Mouse (Mus musculus): ENCODE data around the gene Atr. TPM values are rescaled to one million over a fixed set of nuclear protein-coding genes. Genes with fewer than 3 reads are reported as not detected.
A peak's percentile ranks its signal among the peaks of the same experiment; 100 is the strongest.
"Not testable (repeated sequence)": the region's sequence is repeated elsewhere in the genome, so short reads cannot be mapped to it uniquely, and the experiment has no call there.

The Atr gene
- polyA plus RNA-seq, 1 experiment from 2014 or later, result 16.1 TPM

GRCm38 (mm10) chr9:95954226-95954584, 96.8 kb downstream of the Atr start:
- peak overlapping the region; percentile 74 for H3K4me2 ChIP-seq
- under 1% methylated on average over 7 of the region's 7 CpGs for WGBS
- H3K9me3 ChIP-seq (replicated peaks), result no peaks in the 10 kb centered on the region
- H3K9ac ChIP-seq, result peak overlapping the region; percentile 82
- H3K36me3 ChIP-seq, result peaks cover 21% of the 10 kb centered on the region; the same call in 1 of the 2 replicates
- peak overlapping the region; percentile 73 for H3K4me3 ChIP-seq (replicated peaks)
- H3K27me3 ChIP-seq, result no peaks in the 10 kb centered on the region
- peaks cover 3% of the 10 kb centered on the region for H3K4me1 ChIP-seq
- peak overlapping the region; percentile 90 for H3K27ac ChIP-seq
- ATAC-seq (replicated peaks; ENCODE audit: low FRiP score), result peak; percentile 78

GRCm38 (mm10) chr9:95954585-95955461, 97.4 kb downstream of the Atr start, which contains the start of gene Xrn1:
Gene Xrn1, plus strand, starts transcription at chr9:95954760.
- no peaks in the 10 kb centered on the region for H3K9me3 ChIP-seq (replicated peaks)
- peak; percentile 100 for ATAC-seq (replicated peaks; ENCODE audit: low FRiP score)
- peak within 1 kb of the TSS; percentile 82 for H3K9ac ChIP-seq
- H3K4me3 ChIP-seq (replicated peaks), result peak within 1 kb of the TSS; percentile 73
- peak within 1 kb of the TSS; percentile 90 for H3K27ac ChIP-seq
- H3K36me3 ChIP-seq, result peaks cover 21% of the 10 kb centered on the region; the same call in 1 of the 2 replicates
- H3K27me3 ChIP-seq, result no peaks in the 10 kb centered on the region
- under 1% methylated on average over 57 of the region's 57 CpGs for WGBS
- H3K4me1 ChIP-seq, result peaks cover 3% of the 10 kb centered on the region
- peak within 1 kb of the TSS; percentile 74 for H3K4me2 ChIP-seq

GRCm38 (mm10) chr9:95957611-95958010, 100.2 kb downstream of the Atr start:
- H3K4me2 ChIP-seq, result no peak overlapping the region
- ATAC-seq (replicated peaks; ENCODE audit: low FRiP score), result no peak
- H3K36me3 ChIP-seq, result 0 out of 2 replicates have a peak, but pooled peaks cover 9% of the 10 kb centered on the region
- H3K27me3 ChIP-seq, result no peaks in the 10 kb centered on the region
- no peaks in the 10 kb centered on the region for H3K9me3 ChIP-seq (replicated peaks)
- H3K9ac ChIP-seq, result no peak overlapping the region
- no peak overlapping the region for H3K27ac ChIP-seq
- H3K4me3 ChIP-seq (replicated peaks), result no peak overlapping the region
- H3K4me1 ChIP-seq, result peaks cover 3% of the 10 kb centered on the region
- 94% methylated on average over 2 of the region's 2 CpGs for WGBS

GRCm38 (mm10) chr9:95958041-95958730, 100.8 kb downstream of the Atr start:
- Histone ChIP-seq H3K27ac (no peak overlapping the region), H3K4me1 (peaks cover 3% of the 10 kb centered on the region), H3K4me3 (replicated peaks) (no peak overlapping the region), H3K4me2 (no peak overlapping the region), H3K36me3 (0 out of 2 replicates have a peak, but pooled peaks cover 9% of the 10 kb centered on the region), H3K27me3 (no peaks in the 10 kb centered on the region), H3K9me3 (replicated peaks) (no peaks in the 10 kb centered on the region), H3K9ac (no peak overlapping the region)
- WGBS, result 87% methylated on average over 7 of the region's 7 CpGs
- ATAC-seq (replicated peaks; ENCODE audit: low FRiP score), result no peak

GRCm38 (mm10) chr9:95958731-95959105, 101.3 kb downstream of the Atr start:
- 98% methylated on average over 2 of the region's 2 CpGs for WGBS
- H3K9ac ChIP-seq; H3K4me1 ChIP-seq; H3K36me3 ChIP-seq; H3K27me3 ChIP-seq; H3K4me3 ChIP-seq (replicated peaks); ATAC-seq (replicated peaks; ENCODE audit: low FRiP score); H3K9me3 ChIP-seq (replicated peaks); H3K27ac ChIP-seq; H3K4me2 ChIP-seq: not testable (repeated sequence)

DNA sequence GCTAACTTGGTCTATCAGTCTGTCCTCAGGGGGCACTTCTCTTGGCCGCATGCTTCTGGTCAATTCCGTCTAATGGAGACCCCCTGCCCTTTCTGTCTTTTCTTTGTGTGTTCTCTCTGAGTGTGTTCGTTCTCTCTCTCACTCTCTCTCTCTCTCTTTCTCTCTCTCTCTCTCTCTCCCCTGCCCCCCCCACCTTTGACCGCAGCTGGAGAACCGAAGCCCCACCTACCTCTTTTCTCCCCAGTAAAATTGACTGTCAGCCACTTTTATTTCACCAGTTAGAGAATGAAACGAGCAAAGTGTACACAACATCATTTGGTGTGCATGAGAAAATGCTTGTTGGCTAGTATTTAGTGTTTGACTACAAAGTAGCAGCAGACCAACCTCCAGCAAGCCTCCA, 101.8 kb downstream of the Atr start:
- no peak overlapping the region for H3K9ac ChIP-seq
- H3K27ac ChIP-seq, result no peak overlapping the region
- no peak overlapping the region for H3K4me3 ChIP-seq (replicated peaks)
- H3K9me3 ChIP-seq (replicated peaks), result no peaks in the 10 kb centered on the region
- 75% methylated on average over 6 of the region's 6 CpGs for WGBS
- no peaks in the 10 kb centered on the region for H3K27me3 ChIP-seq
- H3K4me1 ChIP-seq, result no peaks in the 10 kb centered on the region
- peaks cover 13% of the 10 kb centered on the region; the same call in 1 of the 2 replicates for H3K36me3 ChIP-seq
- no peak for ATAC-seq (replicated peaks; ENCODE audit: low FRiP score)
- no peak overlapping the region for H3K4me2 ChIP-seq

- Histone ChIP-seq H3K4me2 (no peak overlapping the region), H3K9ac (no peak overlapping the region), H3K27ac (no peak overlapping the region), H3K4me3 (replicated peaks) (no peak overlapping the region), H3K36me3 (peaks cover 19% of the 10 kb centered on the region), H3K4me1 (no peaks in the 10 kb centered on the region), H3K27me3 (no peaks in the 10 kb centered on the region), H3K9me3 (replicated peaks) (no peaks in the 10 kb centered on the region)
- WGBS, result 82% methylated on average over 3 of the region's 3 CpGs
- no peak for ATAC-seq (replicated peaks; ENCODE audit: low FRiP score)
Observed at GRCm38 (mm10) chr9:95959732-95960428, 102.5 kb downstream of the Atr start.

DNA sequence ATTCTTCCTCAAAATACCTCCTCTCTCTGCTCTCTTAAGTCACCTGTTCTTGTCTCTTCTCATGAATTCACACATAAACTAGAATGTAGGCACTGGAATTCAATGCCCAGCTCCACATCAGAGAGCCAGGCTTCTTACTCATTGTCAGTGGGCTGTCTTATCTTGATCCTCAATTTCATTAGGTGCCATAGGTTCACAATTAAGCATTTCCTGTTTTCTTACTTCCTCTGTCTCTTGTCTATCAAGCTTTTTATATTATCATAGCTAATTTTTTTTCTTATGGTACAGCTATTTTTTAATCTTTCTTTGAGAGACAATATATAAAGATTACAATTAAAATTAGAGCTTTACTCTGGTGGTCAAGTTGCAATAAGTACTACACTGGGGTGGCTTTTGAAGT, 103.7 kb downstream of the Atr start:
- H3K9ac ChIP-seq, result no peak overlapping the region
- no peak overlapping the region for H3K27ac ChIP-seq
- peaks cover 28% of the 10 kb centered on the region for H3K36me3 ChIP-seq
- no peak overlapping the region for H3K4me3 ChIP-seq (replicated peaks)
- no peak for ATAC-seq (replicated peaks; ENCODE audit: low FRiP score)
- H3K27me3 ChIP-seq, result no peaks in the 10 kb centered on the region
- H3K4me1 ChIP-seq, result no peaks in the 10 kb centered on the region
- H3K4me2 ChIP-seq, result no peak overlapping the region
- H3K9me3 ChIP-seq (replicated peaks), result no peaks in the 10 kb centered on the region

GRCm38 (mm10) chr9:95964037-95964436, 106.6 kb downstream of the Atr start:
- H3K9ac ChIP-seq, result no peak overlapping the region
- WGBS, result 93% methylated on average over 13 of the region's 13 CpGs
- H3K4me3 ChIP-seq (replicated peaks), result no peak overlapping the region
- H3K4me2 ChIP-seq, result no peak overlapping the region
- peaks cover 34% of the 10 kb centered on the region for H3K36me3 ChIP-seq
- ATAC-seq (replicated peaks; ENCODE audit: low FRiP score), result no peak
- H3K27ac ChIP-seq, result no peak overlapping the region
- no peaks in the 10 kb centered on the region for H3K27me3 ChIP-seq
- no peaks in the 10 kb centered on the region for H3K4me1 ChIP-seq
- no peaks in the 10 kb centered on the region for H3K9me3 ChIP-seq (replicated peaks)

DNA sequence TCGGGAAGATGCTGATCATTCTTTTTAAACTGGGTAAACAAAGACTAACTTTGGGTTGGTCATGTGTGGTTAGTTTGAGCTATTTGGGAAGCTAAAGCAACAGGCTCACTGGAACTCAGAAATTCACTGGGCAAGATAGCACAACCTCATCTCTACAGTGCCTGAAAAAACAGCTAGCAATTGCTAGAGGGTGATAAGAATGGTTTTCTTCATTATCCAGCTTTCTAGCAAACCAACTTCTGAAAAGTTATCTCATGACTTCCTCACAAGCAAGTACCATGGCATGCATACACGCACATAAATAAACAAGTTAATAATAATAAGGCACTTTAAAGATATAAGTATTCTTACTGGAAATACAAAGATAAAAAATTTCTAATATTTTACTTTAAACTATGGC, 120.9 kb downstream of the Atr start:
- Histone ChIP-seq H3K27me3 (no peaks in the 10 kb centered on the region), H3K27ac (no peak overlapping the region), H3K9me3 (replicated peaks) (no peaks in the 10 kb centered on the region), H3K4me1 (no peaks in the 10 kb centered on the region), H3K36me3 (peaks cover 68% of the 10 kb centered on the region), H3K4me3 (replicated peaks) (no peak overlapping the region), H3K9ac (no peak overlapping the region), H3K4me2 (no peak overlapping the region)
- no peak for ATAC-seq (replicated peaks; ENCODE audit: low FRiP score)
- 90% methylated on average over 2 of the region's 2 CpGs for WGBS

DNA sequence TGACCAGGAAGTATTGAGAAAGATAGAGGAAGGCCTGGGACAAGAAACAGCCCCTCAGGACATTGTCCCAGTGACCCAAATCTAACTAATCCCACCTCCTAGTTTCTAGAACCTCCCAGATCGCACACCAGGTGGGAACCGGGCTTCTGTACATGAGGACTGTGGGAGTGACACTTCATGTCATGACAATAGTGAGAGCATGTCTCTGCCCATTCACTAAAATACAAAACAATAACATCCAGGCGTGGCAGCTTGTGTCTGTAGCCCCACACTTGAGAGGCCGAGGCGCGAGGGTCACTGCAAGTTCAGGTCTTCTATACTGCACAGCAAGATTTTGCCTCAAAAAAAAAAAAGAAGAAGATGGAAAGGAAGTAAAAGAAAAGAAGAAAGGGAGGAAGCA, 122.5 kb downstream of the Atr start:
- Histone ChIP-seq H3K4me3 (replicated peaks) (no peak overlapping the region), H3K4me2 (no peak overlapping the region), H3K9ac (no peak overlapping the region), H3K27me3 (no peaks in the 10 kb centered on the region), H3K36me3 (peaks cover 73% of the 10 kb centered on the region), H3K27ac (no peak overlapping the region), H3K4me1 (no peaks in the 10 kb centered on the region), H3K9me3 (replicated peaks) (no peaks in the 10 kb centered on the region)
- WGBS, result 87% methylated on average over 6 of the region's 6 CpGs
- no peak for ATAC-seq (replicated peaks; ENCODE audit: low FRiP score)

DNA sequence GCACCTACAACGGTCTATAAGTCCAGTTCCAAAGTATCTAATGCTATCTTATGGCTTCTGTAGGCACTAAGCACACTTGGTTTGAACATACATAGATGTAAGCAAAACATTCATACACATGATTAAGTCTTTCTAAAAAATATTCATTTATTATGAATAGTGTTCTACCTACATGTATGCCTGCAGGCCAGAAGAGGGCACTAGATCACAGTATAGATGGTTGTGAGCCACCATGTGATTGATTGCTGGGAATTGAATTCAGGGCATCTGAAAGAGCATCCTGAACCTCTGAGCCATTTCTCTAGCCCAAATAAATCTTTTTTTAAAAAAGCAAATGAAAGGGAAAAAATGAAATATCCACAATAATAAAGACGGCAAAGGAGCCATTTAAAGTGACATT, 134.9 kb downstream of the Atr start:
- WGBS, result 97% methylated on average over 2 of the region's 2 CpGs
- no peaks in the 10 kb centered on the region for H3K27me3 ChIP-seq
- peaks cover 59% of the 10 kb centered on the region for H3K36me3 ChIP-seq
- no peak overlapping the region for H3K4me2 ChIP-seq
- no peak overlapping the region for H3K4me3 ChIP-seq (replicated peaks)
- H3K9ac ChIP-seq, result no peak overlapping the region
- no peaks in the 10 kb centered on the region for H3K9me3 ChIP-seq (replicated peaks)
- no peak for ATAC-seq (replicated peaks; ENCODE audit: low FRiP score)
- H3K27ac ChIP-seq, result no peak overlapping the region
- no peaks in the 10 kb centered on the region for H3K4me1 ChIP-seq
